Mouse (Mus musculus) liver, embryonic 14.5 days (tissue): ENCODE measurements around the gene Itga6. TPM values are rescaled to one million over a fixed set of nuclear protein-coding genes. Genes with fewer than 3 reads are reported as not detected.

ENCODE experiments used
- ATAC-seq: fragments of 200-750 bp; cut with Nextera tagmentation; 2 replicates; pipeline ENCODE4 v1.8.0; 2017; ENCODE audit warnings: moderate number of reproducible peaks, mild to moderate bottlenecking, moderate library complexity; ENCODE audit not compliant: insufficient read depth
- DNase-seq, 3 experiments: peaks; one replicate each; pipeline ENCODE4 v3.0.0-alpha.2; 2012 to 2013; ENCODE audit warnings: low read depth in 3 of 3, low spot score in 3 of 3
- H3K27ac ChIP-seq: fragments of 300-500 bp; sonication (generic); 2 replicates; pipeline ENCODE4 v1.5.1; 2014; ENCODE audit warnings: moderate library complexity, mild to moderate bottlenecking, control low read depth, inconsistent platforms
- H3K27me3 ChIP-seq: fragments of 300-500 bp; sonication (generic); 2 replicates; pipeline ENCODE4 v1.6.1; 2014; ENCODE audit warnings: mild to moderate bottlenecking, low read length, moderate library complexity; ENCODE audit not compliant: control insufficient read depth, insufficient read depth
- H3K36me3 ChIP-seq: fragments of 300-500 bp; sonication (generic); replicated peaks from 2 replicates; pipeline ENCODE4 v1.6.1; 2014; ENCODE audit warnings: low read depth; ENCODE audit not compliant: control insufficient read depth, insufficient read depth
- H3K4me1 ChIP-seq, 2 experiments: fragments of 200-500 bp in 1 of 2; fragments of 300-500 bp in 1 of 2; sonication (generic) in 1 of 2; replicated peaks; 2 replicates each; pipeline ENCODE4 v1.6.1; 2012 to 2014; ENCODE audit warnings: antibody characterized with exemption in 1 of 2, inconsistent platforms in 1 of 2, low read length in 1 of 2; ENCODE audit not compliant: control insufficient read depth in 2 of 2, insufficient read depth in 2 of 2
- H3K4me2 ChIP-seq: fragments of 300-500 bp; sonication (generic); 2 replicates; pipeline ENCODE4 v1.6.1; 2014; ENCODE audit warnings: low read depth, mild to moderate bottlenecking, control low read depth, moderate library complexity
- H3K4me3 ChIP-seq, 2 experiments: fragments of 200-500 bp in 1 of 2; fragments of 300-500 bp in 1 of 2; sonication (generic) in 1 of 2; 2 replicates each; pipeline ENCODE4 v1.5.1; 2012 to 2014; ENCODE audit warnings: low read depth in 2 of 2, low read length in 2 of 2, mild to moderate bottlenecking in 2 of 2, control low read depth in 1 of 2, inconsistent platforms in 1 of 2, moderate library complexity in 1 of 2; ENCODE audit not compliant: insufficient read depth in 1 of 2
- H3K9ac ChIP-seq: fragments of 300-500 bp; sonication (generic); replicated peaks from 2 replicates; pipeline ENCODE4 v1.6.1; 2014; ENCODE audit warnings: mild to moderate bottlenecking, control low read depth, moderate library complexity
- H3K9me3 ChIP-seq: fragments of 300-500 bp; sonication (generic); 2 replicates; pipeline ENCODE4 v1.6.1; 2016; ENCODE audit warnings: low read length, mixed read lengths; ENCODE audit not compliant: control insufficient read depth
- CTCF ChIP-seq: IDR thresholded peaks from 2 replicates; pipeline ENCODE4 v1.5.1; 2016; ENCODE audit warnings: antibody characterized with exemption, low read depth, control low read depth
- EP300 ChIP-seq: IDR thresholded peaks from 2 replicates; pipeline ENCODE4 v1.6.1; 2016; ENCODE audit warnings: antibody characterized with exemption, low read depth
- WGBS: fragments of 180-500 bp; shearing (Covaris S2); extraction: QIAGEN DNeasy Blood & Tissue Kit; methylation state at CpG from one replicate; pipeline ENCODE4 v1.1.7; 2014; ENCODE audit not compliant: insufficient replicate concordance; 5-methylcytosine and 5-hydroxymethylcytosine counted together
- polyA plus RNA-seq, 2 experiments: library from polyadenylated mRNA; depleted of rRNA in 1 of 2; stranded (reverse) in 1 of 2; unstranded in 1 of 2; fragments of >200 nt; fragmentation: Nextera tagmentation in 1 of 2; extraction: Ambion mirVana in 1 of 2; gene quantifications; 2 replicates each; pipeline versions ENCODE4 v1.2.1 to v1.2.3; 2012 to 2014

Itga6 gene
- polyA plus RNA-seq, 2 experiments: 5.5 to 6.2 TPM

DNA sequence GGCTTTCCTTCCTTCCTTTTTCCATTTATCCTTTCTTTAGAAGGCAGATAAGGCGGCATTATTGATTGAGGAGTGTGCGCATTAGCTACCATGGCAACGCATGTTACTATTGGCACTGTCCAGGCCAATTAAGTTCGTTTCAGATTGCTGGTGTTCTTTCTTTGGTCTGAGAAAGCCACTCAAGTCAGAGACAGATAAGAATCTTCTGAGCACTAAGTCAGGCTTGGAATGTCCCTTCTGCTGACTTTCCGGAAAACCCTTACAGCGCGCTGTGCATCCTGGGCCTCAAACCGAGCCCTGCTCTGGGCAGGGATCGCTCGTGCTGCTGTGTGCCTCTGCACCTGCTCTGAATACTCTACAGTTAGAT lies 4.7 kb downstream of the Itga6 start:
- H3K4me2 ChIP-seq: no peak overlapping the region
- H3K4me1 ChIP-seq: peaks cover 0 to 18% of the 10 kb centered on the region in 2 experiments; a peak in 2 of 4 replicates
- WGBS: 55% methylated on average over 10 of the region's 10 CpGs
- H3K27me3 ChIP-seq: no peaks in the 10 kb centered on the region
- DNase-seq (no peak), ATAC-seq (no peak)
- H3K9me3 ChIP-seq: no peaks in the 10 kb centered on the region
- no peak overlapping the region for H3K4me3 ChIP-seq
- no peaks in the 10 kb centered on the region for H3K36me3 ChIP-seq
- H3K27ac ChIP-seq: no peak overlapping the region
- TF ChIP-seq CTCF: no peak
- no peak for TF ChIP-seq EP300
- H3K9ac ChIP-seq: no peak overlapping the region

DNA sequence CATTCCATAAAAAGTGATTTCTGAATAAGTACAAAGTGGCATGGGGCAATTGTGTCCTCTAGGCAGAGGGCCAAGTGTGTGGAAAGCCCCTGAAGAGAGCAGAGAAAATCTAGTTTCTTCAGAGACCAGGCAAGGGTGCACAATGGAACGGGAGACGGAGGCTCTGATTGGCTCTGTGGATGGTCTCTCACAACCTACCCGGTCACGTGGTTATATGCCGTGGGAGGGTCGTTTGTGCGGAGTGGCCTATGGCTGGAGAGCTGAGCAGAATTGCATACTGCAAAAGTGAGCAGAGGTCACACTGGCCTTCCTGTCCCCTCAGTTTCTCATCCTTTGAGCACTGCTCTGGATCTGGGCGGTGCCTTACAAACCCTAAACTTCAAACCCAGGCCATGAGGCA lies 5.9 kb downstream of the Itga6 start:
- ATAC-seq (no peak), DNase-seq (no peak)
- Histone ChIP-seq H3K36me3 (no peaks in the 10 kb centered on the region), H3K4me3 (no peak overlapping the region), H3K4me2 (no peak overlapping the region), H3K27me3 (no peaks in the 10 kb centered on the region), H3K27ac (no peak overlapping the region), H3K9ac (no peak overlapping the region), H3K9me3 (no peaks in the 10 kb centered on the region), H3K4me1 (peaks cover 0 to 18% of the 10 kb centered on the region in 2 experiments; a peak in 2 of 4 replicates)
- 46% methylated on average over 8 of the region's 8 CpGs for WGBS
- no peak for TF ChIP-seq CTCF
- TF ChIP-seq EP300: no peak

DNA sequence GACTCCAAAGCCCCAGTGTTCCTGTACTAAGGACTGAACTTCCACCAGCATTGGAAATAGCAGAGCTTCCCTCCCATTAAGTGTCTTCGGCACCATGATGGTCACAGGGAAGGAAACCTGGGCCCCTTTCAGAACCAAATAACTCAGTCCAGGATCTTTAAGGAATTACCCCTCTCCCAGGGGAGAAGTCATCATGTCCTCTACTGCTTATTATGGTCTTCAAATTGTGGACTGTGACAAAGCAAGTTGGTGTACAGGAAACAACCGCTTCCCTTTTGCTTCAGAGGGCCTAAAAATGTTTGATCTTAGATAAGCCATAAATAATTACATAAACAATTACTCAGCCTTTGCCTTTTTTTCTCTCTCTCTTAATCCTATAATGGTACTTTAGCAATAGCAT lies 6.4 kb downstream of the Itga6 start:
- no peak overlapping the region for H3K27ac ChIP-seq
- DNase-seq: no peak
- H3K9ac ChIP-seq: no peak overlapping the region
- H3K36me3 ChIP-seq: no peaks in the 10 kb centered on the region
- no peak for ATAC-seq
- H3K4me3 ChIP-seq: no peak overlapping the region
- H3K4me2 ChIP-seq: no peak overlapping the region
- 21% methylated on average over 2 of the region's 2 CpGs for WGBS
- H3K27me3 ChIP-seq: no peaks in the 10 kb centered on the region
- H3K4me1 ChIP-seq: peaks cover 0 to 19% of the 10 kb centered on the region in 2 experiments; a peak in 2 of 4 replicates
- TF ChIP-seq CTCF: no peak
- TF ChIP-seq EP300: no peak
- H3K9me3 ChIP-seq: no peaks in the 10 kb centered on the region

DNA sequence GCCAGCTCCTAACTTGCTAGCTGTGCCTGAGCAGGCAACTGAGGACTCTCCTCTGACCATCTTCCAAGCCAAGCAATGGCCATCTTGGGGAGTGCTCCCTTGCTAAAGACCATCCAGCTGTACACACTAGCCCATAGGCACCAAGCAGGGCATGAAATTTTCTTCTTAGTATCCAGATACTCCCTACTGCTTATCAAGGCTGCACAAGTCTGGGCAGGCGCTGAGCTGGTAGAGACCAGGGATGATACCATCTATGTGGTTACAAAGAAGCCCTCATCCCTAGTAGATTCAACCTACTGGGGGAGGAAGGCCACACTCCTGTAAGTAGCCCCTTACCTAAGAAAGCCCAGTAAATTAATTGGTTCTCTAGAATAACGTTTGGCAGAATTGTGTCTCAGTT lies 7.0 kb downstream of the Itga6 start:
- H3K27ac ChIP-seq: no peak overlapping the region
- 27% methylated on average over 2 of the region's 2 CpGs for WGBS
- H3K4me1 ChIP-seq: peaks cover 0 to 21% of the 10 kb centered on the region in 2 experiments; a peak in 2 of 4 replicates
- no peak overlapping the region for H3K4me2 ChIP-seq
- no peak overlapping the region for H3K4me3 ChIP-seq
- TF ChIP-seq CTCF (no peak), EP300 (no peak)
- no peaks in the 10 kb centered on the region for H3K27me3 ChIP-seq
- no peak overlapping the region for H3K9ac ChIP-seq
- DNase-seq (no peak), ATAC-seq (no peak)
- no peaks in the 10 kb centered on the region for H3K9me3 ChIP-seq
- H3K36me3 ChIP-seq: no peaks in the 10 kb centered on the region

DNA sequence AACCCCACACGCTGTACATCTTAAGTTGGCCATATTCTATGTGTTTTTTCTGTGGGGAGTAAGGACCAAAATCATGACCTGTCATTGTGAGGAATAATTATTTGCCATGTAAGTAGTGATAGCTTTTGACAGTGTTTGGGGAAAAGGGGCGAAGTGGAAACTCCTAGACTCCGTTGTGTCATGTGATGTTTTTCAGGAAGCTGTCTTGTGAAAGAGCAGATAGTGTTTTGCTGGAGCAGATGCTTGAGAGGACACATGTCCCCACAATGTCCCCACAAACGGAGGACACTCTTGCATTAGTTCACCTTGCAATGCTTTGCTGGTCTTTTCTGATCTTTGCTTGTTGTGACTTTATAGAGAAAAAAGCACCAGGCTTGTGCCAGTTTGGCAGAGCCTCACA lies 7.7 kb downstream of the Itga6 start:
- DNase-seq: no peak
- Histone ChIP-seq H3K36me3 (no peaks in the 10 kb centered on the region), H3K4me2 (no peak overlapping the region), H3K4me3 (no peak overlapping the region), H3K9me3 (no peaks in the 10 kb centered on the region), H3K27ac (no peak overlapping the region), H3K4me1 (peaks cover 0 to 21% of the 10 kb centered on the region in 2 experiments; a peak in 2 of 4 replicates), H3K27me3 (no peaks in the 10 kb centered on the region), H3K9ac (no peak overlapping the region)
- no peak for ATAC-seq
- TF ChIP-seq EP300 (no peak), CTCF (no peak)
- WGBS: 39% methylated on average over 4 of the region's 4 CpGs
